Mouse (Mus musculus) stomach, postnatal 0 days (tissue): Measurements from ENCODE around the gene Crybb2.

Experiments
- CTCF ChIP-seq: IDR thresholded peaks from 2 replicates; pipeline ENCODE4 v1.5.1; 2016; ENCODE audit warnings: antibody characterized with exemption, low read depth, mild to moderate bottlenecking, moderate library complexity
- EP300 ChIP-seq: optimal IDR thresholded peaks from 2 replicates; pipeline ENCODE3; 2016; ENCODE audit warnings: antibody characterized with exemption

DNA sequence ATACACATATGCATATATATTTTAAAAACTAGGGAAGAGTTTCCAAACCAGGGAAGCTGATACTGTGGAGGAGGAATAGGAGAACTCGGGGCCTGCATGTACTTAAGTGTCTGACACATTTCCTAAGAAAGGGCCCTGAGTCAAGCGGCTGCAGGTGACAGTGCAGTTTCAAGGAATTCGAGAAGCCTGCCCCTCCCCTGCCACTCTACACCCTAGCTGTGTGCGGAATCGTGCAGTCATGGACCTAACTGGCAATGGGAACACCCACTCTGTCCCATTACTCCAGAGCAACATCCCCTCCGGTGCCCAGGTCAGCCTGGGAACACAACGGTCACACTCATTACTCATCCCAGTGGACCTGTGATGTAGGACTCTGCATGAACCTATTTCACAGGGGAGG is 36.7 kb upstream of the Crybb2 start:
- TF ChIP-seq EP300 (no peak), CTCF (no peak)
